Mouse (Mus musculus): ENCODE measurements around the gene Ahcyl1.

DNA sequence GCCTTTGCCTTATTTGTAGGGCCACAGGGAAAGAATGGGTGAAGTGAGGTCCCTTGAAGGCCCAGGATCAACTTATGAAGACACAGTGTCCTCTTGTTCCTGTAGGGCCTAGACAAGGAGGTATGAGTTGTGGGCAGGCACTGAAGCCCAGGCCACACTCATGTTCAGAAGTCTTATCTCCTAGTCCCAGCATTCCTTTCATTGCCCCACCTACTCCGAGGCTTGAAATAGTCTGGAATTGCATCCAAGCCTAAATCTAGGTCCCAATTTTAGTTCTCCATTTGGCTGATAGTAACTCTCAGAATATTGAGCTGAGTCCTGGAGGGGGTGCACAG is 8.0 kb upstream of the Ahcyl1 start:
- TF ChIP-seq CTCF (IDR thresholded peaks at IDR 0.05; ENCODE audit: borderline replicate concordance, control insufficient read depth, extremely low read depth, insufficient read depth, low read length, poor library complexity) (no peak), POLR2A (IDR thresholded peaks at IDR 0.05; ENCODE audit: control insufficient read depth, extremely low read depth, insufficient read depth, low read length, poor library complexity) (no peak)
